Mouse (Mus musculus): ENCODE results near the gene Gm7735.
"Not testable (repeated sequence)": the region's sequence is repeated elsewhere in the genome, so short reads cannot be mapped to it uniquely, and the experiment has no call there.

Gene Gm7735

GRCm38 (mm10) chr16:89169190-89169589 lies at the start of gene Gm7735:
TSS of gene Gm7735 (plus strand) at chr16:89169490.
- not testable (repeated sequence) for DNase-seq

DNA sequence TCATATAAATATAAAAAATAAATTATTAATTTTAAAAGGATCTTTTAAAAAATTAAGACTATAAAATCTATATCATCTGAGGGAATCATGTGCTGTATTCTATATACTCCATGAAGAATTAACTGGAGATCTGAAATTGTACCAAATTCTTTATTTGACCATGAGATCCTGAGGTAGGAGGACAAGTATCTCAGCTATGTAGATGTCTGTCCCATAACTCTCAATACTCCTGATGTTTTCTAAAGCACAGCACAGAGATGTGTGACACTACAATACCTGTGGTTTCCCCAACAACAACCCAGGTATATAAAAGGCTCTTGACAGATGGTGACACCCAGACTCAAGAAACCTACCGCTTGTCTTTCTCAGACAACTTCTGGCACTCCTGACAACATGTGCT lies 28.7 kb upstream of the Gm7735 start, which contains the start of gene Gm6358:
Gene Gm6358 (plus strand): TSS at position 301 of the 400 bp plus-strand sequence.
- DNase-seq = no peak

DNA sequence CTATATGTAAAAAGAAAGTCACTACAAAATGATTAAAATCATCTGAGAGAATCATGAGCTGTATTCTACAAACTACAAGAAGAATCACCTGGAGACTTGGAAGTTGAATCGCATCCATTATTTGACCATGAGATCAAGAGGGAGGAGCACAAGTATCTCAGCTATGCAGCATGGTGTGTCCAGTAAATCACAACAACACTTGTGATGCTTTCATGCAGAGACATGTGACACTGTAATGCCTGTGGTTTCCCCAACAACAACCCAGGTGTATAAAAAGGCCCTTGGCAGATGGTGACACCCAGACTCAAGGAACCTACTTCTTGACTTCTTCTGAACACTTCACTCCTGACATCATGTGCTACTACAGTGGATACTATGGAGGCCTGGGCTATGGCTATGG lies 18.5 kb upstream of the Gm7735 start, which contains the start of gene Gm10061:
Gene Gm10061 (plus strand): TSS at position 301 of the 400 bp plus-strand sequence.
- DNase-seq = no peak

DNA sequence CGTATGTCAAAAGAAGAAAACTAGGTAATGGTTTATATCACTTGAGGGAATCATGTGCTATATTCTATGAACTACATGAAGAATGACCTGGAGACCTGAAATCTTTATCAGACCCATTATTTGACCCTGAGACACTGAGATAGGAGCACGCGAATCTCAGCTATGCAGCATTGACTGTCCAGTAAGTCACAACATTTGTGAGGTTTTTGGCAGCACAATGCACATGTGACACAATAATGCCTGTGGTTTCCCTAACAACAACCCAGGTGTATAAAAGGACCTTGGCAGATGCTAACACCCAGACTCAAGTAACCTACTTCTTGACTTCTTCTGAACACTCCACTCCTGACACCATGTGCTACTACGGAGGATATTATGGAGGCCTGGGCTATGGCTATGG lies 11.6 kb upstream of the Gm7735 start, which contains the start of gene Gm9789:
Gene Gm9789 (plus strand): TSS at position 301 of the 400 bp plus-strand sequence.
- no peak for DNase-seq

DNA sequence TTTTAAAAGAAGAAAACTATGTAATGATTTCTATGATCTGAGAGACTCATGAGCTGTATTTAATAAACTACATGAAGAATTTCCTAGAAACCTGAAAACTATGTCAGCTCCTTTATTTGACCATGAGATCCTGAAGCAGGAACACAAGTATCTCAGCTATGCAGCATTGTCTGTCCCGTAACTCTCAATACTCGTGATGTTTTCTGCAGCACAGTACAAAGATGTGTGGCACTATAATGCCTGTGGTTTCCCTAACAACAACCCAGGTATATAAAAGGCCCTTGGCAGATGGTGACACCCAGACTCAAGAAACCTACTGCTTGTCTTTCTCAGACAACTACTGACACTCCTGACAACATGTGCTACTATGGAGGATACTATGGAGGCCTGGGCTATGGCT lies 5.1 kb downstream of the Gm7735 start, which contains the start of gene 1110057P08Rik:
Gene 1110057P08Rik (plus strand): TSS at position 301 of the 400 bp plus-strand sequence.
- no peak for DNase-seq

GRCm38 (mm10) chr16:89188621-89189020 lies 19.3 kb downstream of the Gm7735 start:
- no peak for DNase-seq

GRCm38 (mm10) chr16:89205561-89205960 lies 36.3 kb downstream of the Gm7735 start, which contains the start of gene Krtap20-2:
TSS of gene Krtap20-2 (plus strand) at chr16:89205861.
- DNase-seq = no peak

Measured in kidney, postnatal 4 days (tissue).